Comparison of ENCODE assay signal across 9 mouse cellular contexts in the genomic region with DNA sequence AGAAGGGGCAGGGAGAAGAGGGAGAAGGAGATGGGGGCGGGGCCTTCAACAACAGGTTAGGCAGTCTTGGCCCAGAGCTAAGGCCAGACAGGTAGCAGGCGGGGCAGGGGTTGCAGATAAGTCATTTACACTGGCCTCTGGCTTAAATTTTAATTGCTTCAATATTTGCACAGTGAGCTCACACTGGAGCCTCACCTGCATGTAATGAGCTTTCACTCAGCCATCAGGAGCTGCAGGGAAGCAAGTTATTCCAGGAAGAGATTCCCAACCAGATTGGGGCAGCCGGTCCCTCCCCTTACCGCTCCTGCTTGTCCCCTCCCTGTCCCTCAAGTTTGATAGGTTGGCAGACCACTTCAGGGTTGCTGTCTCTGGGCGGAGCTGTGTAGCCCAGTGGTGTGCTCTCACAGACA. TPM values are rescaled to one million over a fixed set of nuclear protein-coding genes. Genes with fewer than 3 reads are reported as not detected.
DNase-seq lines count a peak whose midpoint lies in the region; ATAC-seq and TF ChIP-seq lines count a peak whose summit lies in the region.
"Had no signal": no experiment of that assay in that cellular context is flagged by ENCODE, and none has a peak within 500 bp of the region (broad histone marks: within the 10 kb centered on the region; RNA-seq: fewer than 3 reads in every experiment).

No protein-coding gene starts in this region.

- no peak; the same call in 1 of the 2 replicates for TF ChIP-seq POLR2A in lung, adult 2 months (IDR thresholded peaks at IDR 0.05; ENCODE audit: borderline replicate concordance, extremely low read depth, low read depth, low read length)
- TF ChIP-seq POLR2A in liver, adult 2 months (IDR thresholded peaks at IDR 0.05; ENCODE audit: extremely low read depth, insufficient read depth, low read length) = no peak

- no peak for TF ChIP-seq CTCF in lung, adult 2 months (IDR thresholded peaks at IDR 0.05; ENCODE audit: insufficient read depth, low read length)
- TF ChIP-seq CTCF in liver, adult 2 months (IDR thresholded peaks at IDR 0.05; ENCODE audit: low read depth, low read length) = no peak

- peaks cover 80% of the 10 kb centered on the region for H3K4me1 ChIP-seq in lung, adult 2 months (ENCODE audit: control insufficient read depth, insufficient read depth, low read length)
- H3K4me1 ChIP-seq in intestine, embryonic 16.5 days (ENCODE audit: control insufficient read depth, insufficient read depth, low read length) = peaks cover 85% of the 10 kb centered on the region
- H3K4me1 ChIP-seq in liver, adult 2 months (ENCODE audit: control insufficient read depth, insufficient read depth, low read length) = peaks cover 76% of the 10 kb centered on the region
- peaks cover 94% of the 10 kb centered on the region for H3K4me1 ChIP-seq in stomach, embryonic 16.5 days (ENCODE audit: control insufficient read depth, insufficient read depth, low read length)

- no peaks in the 10 kb centered on the region for H3K27me3 ChIP-seq in intestine, embryonic 16.5 days (replicated peaks; ENCODE audit: control insufficient read depth, insufficient read depth, low read length)
- H3K27me3 ChIP-seq in liver, adult 2 months (ENCODE audit: control insufficient read depth, insufficient read depth, low read length) = no peaks in the 10 kb centered on the region
- no peaks in the 10 kb centered on the region for H3K27me3 ChIP-seq in stomach, embryonic 16.5 days (ENCODE audit: control insufficient read depth, insufficient read depth, low read length)
- H3K27me3 ChIP-seq: hindbrain, embryonic 15.5 days had no signal

- H3K79me2 ChIP-seq in liver, adult 2 months (ENCODE audit: control insufficient read depth, insufficient read depth, low read length) = peaks cover 59% of the 10 kb centered on the region

- H3K9me3 ChIP-seq in intestine, embryonic 16.5 days (ENCODE audit: control insufficient read depth, low read length) = no peaks in the 10 kb centered on the region
- no peaks in the 10 kb centered on the region for H3K9me3 ChIP-seq in stomach, embryonic 16.5 days (replicated peaks; ENCODE audit: control insufficient read depth, low read length)
- H3K9me3 ChIP-seq: hindbrain, embryonic 15.5 days had no signal

- peak overlapping the region; percentile 39; the same call in 1 of the 2 replicates for H3K4me2 ChIP-seq in intestine, embryonic 16.5 days (ENCODE audit: low read depth, low read length)
- H3K4me2 ChIP-seq in stomach, embryonic 16.5 days (ENCODE audit: low read depth, low read length) = peak overlapping the region; percentile 31
- H3K4me2 ChIP-seq: hindbrain, embryonic 15.5 days had no signal

- ATAC-seq in intestine, embryonic 16.5 days = peak; percentile 93
- peak; percentile 94 for ATAC-seq in stomach, embryonic 16.5 days (ENCODE audit: insufficient read depth, low FRiP score)

- peak overlapping the region; percentile 34 for H3K9ac ChIP-seq in intestine, embryonic 16.5 days (ENCODE audit: low read depth, low read length)
- H3K9ac ChIP-seq in liver, adult 2 months (ENCODE audit: low read depth, low read length) = peak overlapping the region; percentile 29
- peak overlapping the region; percentile 53; the same call in 1 of the 2 replicates for H3K9ac ChIP-seq in stomach, embryonic 16.5 days (ENCODE audit: low read length)
- H3K9ac ChIP-seq: hindbrain, embryonic 15.5 days had no signal

- peak; percentile 85 to 89 for DNase-seq in lung, adult 18-20 months
- no peak for DNase-seq in lung, adult 2 months
- peak; percentile 95 for DNase-seq in liver, adult 2 months (ENCODE audit: extremely low read depth, low read depth, low spot score)
- no peak for DNase-seq in natural killer cell, adult 2 months (ENCODE audit: low spot score in 2 of 2)
- no peak for DNase-seq in layer of hippocampus, postnatal 36 days
- DNase-seq in spleen, adult 18-20 months = no peak

- peak overlapping the region; percentile 78 for H3K27ac ChIP-seq in intestine, embryonic 16.5 days (ENCODE audit: low read length)
- H3K27ac ChIP-seq in liver, adult 2 months (replicated peaks; ENCODE audit: insufficient read depth, low read depth, low read length) = peak overlapping the region; percentile 98
- H3K27ac ChIP-seq in stomach, embryonic 16.5 days (ENCODE audit: low read length) = peak overlapping the region; percentile 86
- H3K27ac ChIP-seq: hindbrain, embryonic 15.5 days had no signal

- H3K4me3 ChIP-seq in lung, adult 2 months (replicated peaks; ENCODE audit: extremely low read depth, low read depth, low read length) = no peak overlapping the region
- H3K4me3 ChIP-seq in intestine, embryonic 16.5 days (ENCODE audit: low read length) = no peak overlapping the region
- H3K4me3 ChIP-seq in liver, adult 2 months (ENCODE audit: insufficient read depth, low read depth, low read length) = no peak overlapping the region
- H3K4me3 ChIP-seq in stomach, embryonic 16.5 days (replicated peaks; ENCODE audit: low read length) = no peak overlapping the region
- H3K4me3 ChIP-seq: hindbrain, embryonic 15.5 days had no signal

- 35% methylated on average over 5 of the region's 5 CpGs for WGBS in lung, adult 2 months
- WGBS in intestine, embryonic 16.5 days = 48% methylated on average over 5 of the region's 5 CpGs
- WGBS in liver, adult 2 months = 16% methylated on average over 5 of the region's 5 CpGs
- 43% methylated on average over 5 of the region's 5 CpGs for WGBS in stomach, embryonic 16.5 days

- H3K36me3 ChIP-seq in intestine, embryonic 16.5 days (ENCODE audit: control insufficient read depth, insufficient read depth, low read length) = no peaks in the 10 kb centered on the region; the same call in 1 of the 2 replicates
- no peaks in the 10 kb centered on the region for H3K36me3 ChIP-seq in liver, adult 2 months (ENCODE audit: control insufficient read depth, insufficient read depth, low read length)
- no peaks in the 10 kb centered on the region for H3K36me3 ChIP-seq in stomach, embryonic 16.5 days (ENCODE audit: control insufficient read depth, insufficient read depth, low read length)
- H3K36me3 ChIP-seq: hindbrain, embryonic 15.5 days had no signal

RNA-seq across cellular contexts. Expression of a gene that starts 19.9 kb away (rescaled TPM):
- 133 and 162 TPM in 2 replicates for polyA plus RNA-seq in lung, adult 2 months (2012; rRNA removed)
- polyA plus RNA-seq in intestine, embryonic 16.5 days (2015; fragmentation: Nextera tagmentation; extraction: Ambion mirVana) = 39.1 and 43.8 TPM in 2 replicates
- 54.4 and 69.5 TPM in 2 replicates for total RNA-seq in liver, adult 2 months (2014; rRNA removed)
- polyA plus RNA-seq in liver, adult 2 months (2012; rRNA removed) = 22.5 and 24.1 TPM in 2 replicates
- 54.5 and 63.5 TPM in 2 replicates for polyA plus RNA-seq in stomach, embryonic 16.5 days (2015; fragmentation: Nextera tagmentation; extraction: Ambion mirVana)
- total RNA-seq in layer of hippocampus, postnatal 36 days (2021) = 100 to 1,000 TPM in 1 of 2 experiments, 10 to 100 TPM in 1; 92.4 to 103 TPM

Comparison
In these comparisons a context has a peak if more than half of its experiments do, and no peak if none do; other contexts are left out.
1. DNase-seq: peak in lung, adult 18-20 months (2 of 2) and liver, adult 2 months (single experiment); none in lung, adult 2 months (single experiment), natural killer cell, adult 2 months (0 of 2), layer of hippocampus, postnatal 36 days (0 of 2) and spleen, adult 18-20 months (0 of 2).
2. Peak in every context shown above with its lines, with median percentiles within 50 percentile points of each other: H3K27ac ChIP-seq and H3K9ac ChIP-seq.